Mouse (Mus musculus) hindbrain, embryonic 14.5 days (tissue): ENCODE results near the gene Zglp1. TPM values are rescaled to one million over a fixed set of nuclear protein-coding genes. Genes with fewer than 3 reads are reported as not detected.
"Not testable (repeated sequence)": the region's sequence is repeated elsewhere in the genome, so short reads cannot be mapped to it uniquely, and the experiment has no call there.

Experiments used
- ATAC-seq: fragments of 200-750 bp; cut with Nextera tagmentation; 2 replicates; pipeline ENCODE4 v1.8.0; 2017; ENCODE audit warnings: moderate number of reproducible peaks, mild to moderate bottlenecking, moderate TSS enrichment, moderate library complexity; ENCODE audit not compliant: low FRiP score
- DNase-seq: peaks from one replicate; pipeline ENCODE4 v3.0.0-alpha.2; 2015; ENCODE audit warnings: low spot score
- H3K27ac ChIP-seq: fragments of 300-500 bp; sonication (generic); 2 replicates; pipeline ENCODE4 v1.5.1; 2014; ENCODE audit warnings: mild to moderate bottlenecking, moderate library complexity
- H3K27me3 ChIP-seq: fragments of 300-500 bp; sonication (generic); 2 replicates; pipeline ENCODE4 v1.6.1; 2014; ENCODE audit warnings: mild to moderate bottlenecking, low read length, mixed read lengths; ENCODE audit not compliant: control insufficient read depth, insufficient read depth
- H3K36me3 ChIP-seq: fragments of 300-500 bp; sonication (generic); replicated peaks from 2 replicates; pipeline ENCODE4 v1.6.1; 2014; ENCODE audit not compliant: control insufficient read depth, insufficient read depth
- H3K4me1 ChIP-seq: fragments of 300-500 bp; sonication (generic); replicated peaks from 2 replicates; pipeline ENCODE4 v1.6.1; 2014; ENCODE audit warnings: antibody characterized with exemption, low read length, mixed read lengths; ENCODE audit not compliant: control insufficient read depth, insufficient read depth
- H3K4me2 ChIP-seq: fragments of 300-500 bp; sonication (generic); replicated peaks from 2 replicates; pipeline ENCODE4 v1.6.1; 2014; ENCODE audit warnings: mild to moderate bottlenecking, moderate library complexity
- H3K4me3 ChIP-seq: fragments of 300-500 bp; sonication (generic); replicated peaks from 2 replicates; pipeline ENCODE4 v1.5.1; 2014; ENCODE audit warnings: mild to moderate bottlenecking, low read length
- H3K9ac ChIP-seq: fragments of 300-500 bp; sonication (generic); 2 replicates; pipeline ENCODE4 v1.6.1; 2014
- H3K9me3 ChIP-seq: fragments of 300-500 bp; sonication (generic); 2 replicates; pipeline ENCODE4 v1.6.1; 2016; ENCODE audit warnings: low read length; ENCODE audit not compliant: control insufficient read depth
- WGBS: fragments of 180-500 bp; shearing (Covaris S2); extraction: QIAGEN DNeasy Blood & Tissue Kit; methylation state at CpG from one replicate; pipeline ENCODE4 v1.1.7; 2014; 5-methylcytosine and 5-hydroxymethylcytosine counted together
- polyA plus RNA-seq: library from polyadenylated mRNA; unstranded; fragments of >200 nt; fragmentation: Nextera tagmentation; extraction: Ambion mirVana; gene quantifications from 2 replicates; pipeline ENCODE4 v1.2.1, GENCODE M21; 2014

The Zglp1 gene
- polyA plus RNA-seq, 1 experiment from 2014 or later, result 2.0 TPM

- 90% methylated on average over 3 of the region's 3 CpGs for WGBS
Observed at GRCm38 (mm10) chr9:21075625-21076024, 8.7 kb upstream of the Zglp1 start.

GRCm38 (mm10) chr9:21074173-21074572, 7.3 kb upstream of the Zglp1 start:
- Histone ChIP-seq H3K4me1 (peaks cover 12% of the 10 kb centered on the region), H3K27me3 (no peaks in the 10 kb centered on the region), H3K4me3 (no peak overlapping the region), H3K9ac (no peak overlapping the region), H3K9me3 (no peaks in the 10 kb centered on the region), H3K27ac (no peak overlapping the region), H3K36me3 (peaks cover 57% of the 10 kb centered on the region), H3K4me2 (peak overlapping the region; percentile 76; the same call in 1 of the 2 replicates)
- 94% methylated on average over 1 of the region's 1 CpGs for WGBS
- ATAC-seq (no peak), DNase-seq (no peak)

More at GRCm38 (mm10) chr9:21075625-21076024, 8.7 kb upstream of the Zglp1 start:
- H3K36me3 ChIP-seq, result peaks cover 66% of the 10 kb centered on the region
- no peak for DNase-seq
- ATAC-seq, result no peak
- no peak overlapping the region for H3K9ac ChIP-seq
- no peak overlapping the region for H3K27ac ChIP-seq
- H3K27me3 ChIP-seq, result no peaks in the 10 kb centered on the region
- H3K9me3 ChIP-seq, result no peaks in the 10 kb centered on the region
- no peak overlapping the region for H3K4me3 ChIP-seq
- H3K4me2 ChIP-seq, result no peak overlapping the region
- peaks cover 12% of the 10 kb centered on the region for H3K4me1 ChIP-seq

- peak within 1 kb of the TSS; percentile 70; the same call in 1 of the 2 replicates for H3K27ac ChIP-seq
- peaks cover 53% of the 10 kb centered on the region for H3K36me3 ChIP-seq
- no peaks in the 10 kb centered on the region for H3K9me3 ChIP-seq
- DNase-seq (peak; percentile 88), ATAC-seq (peak; percentile 95)
- H3K4me1 ChIP-seq, result peaks cover 12% of the 10 kb centered on the region
- H3K4me2 ChIP-seq, result peak within 1 kb of the TSS; percentile 76
- H3K4me3 ChIP-seq, result peak within 1 kb of the TSS; percentile 73
- H3K9ac ChIP-seq, result peak within 1 kb of the TSS; percentile 78
- no peaks in the 10 kb centered on the region for H3K27me3 ChIP-seq
- 3% methylated on average over 58 of the region's 58 CpGs for WGBS
Observed at GRCm38 (mm10) chr9:21073044-21073840, 6.3 kb upstream of the Zglp1 start, which contains the start of the genes Gm49373 and Fdx1l. Gene Gm49373 (minus strand): TSS chr9:21073096. Gene Fdx1l (minus strand): TSS chr9:21073614.

- Histone ChIP-seq H3K9me3 (no peaks in the 10 kb centered on the region), H3K9ac (peak overlapping the region; percentile 78), H3K27ac (no peak overlapping the region), H3K36me3 (peaks cover 53% of the 10 kb centered on the region), H3K4me3 (peak overlapping the region; percentile 73), H3K27me3 (no peaks in the 10 kb centered on the region), H3K4me2 (peak overlapping the region; percentile 76), H3K4me1 (peaks cover 12% of the 10 kb centered on the region)
- DNase-seq (no peak), ATAC-seq (0 out of 2 replicates have a peak, but pooled peaks have one; percentile 2)
- 22% methylated on average over 4 of the region's 4 CpGs for WGBS
Observed at GRCm38 (mm10) chr9:21072641-21073040, 5.7 kb upstream of the Zglp1 start.

GRCm38 (mm10) chr9:21062928-21063327, 4.0 kb downstream of the Zglp1 start:
- WGBS, result 85% methylated on average over 2 of the region's 2 CpGs

GRCm38 (mm10) chr9:21051578-21051977, 15.3 kb downstream of the Zglp1 start:
- Histone ChIP-seq H3K36me3 (no peaks in the 10 kb centered on the region), H3K27me3 (no peaks in the 10 kb centered on the region), H3K9me3 (no peaks in the 10 kb centered on the region), H3K27ac (no peak overlapping the region), H3K4me2 (no peak overlapping the region), H3K4me1 (no peaks in the 10 kb centered on the region), H3K9ac (no peak overlapping the region), H3K4me3 (no peak overlapping the region)
- ATAC-seq, result no peak
- no peak for DNase-seq
- 71% methylated on average over 10 of the region's 10 CpGs for WGBS

More at GRCm38 (mm10) chr9:21062928-21063327, 4.0 kb downstream of the Zglp1 start:
- H3K4me1 ChIP-seq, result no peaks in the 10 kb centered on the region
- H3K4me3 ChIP-seq, result no peak overlapping the region
- no peak overlapping the region for H3K27ac ChIP-seq
- H3K27me3 ChIP-seq, result no peaks in the 10 kb centered on the region
- ATAC-seq (no peak), DNase-seq (no peak)
- H3K36me3 ChIP-seq, result peaks cover 40% of the 10 kb centered on the region
- no peaks in the 10 kb centered on the region for H3K9me3 ChIP-seq
- no peak overlapping the region for H3K4me2 ChIP-seq
- no peak overlapping the region for H3K9ac ChIP-seq

- WGBS, result 81% methylated on average over 3 of the region's 3 CpGs
- no peaks in the 10 kb centered on the region for H3K4me1 ChIP-seq
- H3K4me2 ChIP-seq, result no peak overlapping the region
- no peaks in the 10 kb centered on the region for H3K9me3 ChIP-seq
- DNase-seq, result no peak
- peaks cover 4% of the 10 kb centered on the region for H3K27me3 ChIP-seq
- no peak overlapping the region for H3K4me3 ChIP-seq
- H3K27ac ChIP-seq, result no peak overlapping the region
- H3K36me3 ChIP-seq, result no peaks in the 10 kb centered on the region
- ATAC-seq, result no peak
- H3K9ac ChIP-seq, result no peak overlapping the region
Observed at GRCm38 (mm10) chr9:21045235-21045634, 21.7 kb downstream of the Zglp1 start.

GRCm38 (mm10) chr9:21044785-21045184, 22.1 kb downstream of the Zglp1 start:
- H3K4me2 ChIP-seq, H3K9ac ChIP-seq, ATAC-seq, H3K36me3 ChIP-seq, H3K27ac ChIP-seq, H3K27me3 ChIP-seq, DNase-seq, H3K9me3 ChIP-seq, H3K4me1 ChIP-seq, H3K4me3 ChIP-seq: not testable (repeated sequence)
- WGBS, result 79% methylated on average over 1 of the region's 1 CpGs

- no peak overlapping the region for H3K4me2 ChIP-seq
- WGBS, result 87% methylated on average over 4 of the region's 4 CpGs
- ATAC-seq (no peak), DNase-seq (no peak)
- H3K4me1 ChIP-seq, result no peaks in the 10 kb centered on the region
- H3K4me3 ChIP-seq, result no peak overlapping the region
- H3K27me3 ChIP-seq, result peaks cover 21% of the 10 kb centered on the region
- H3K9me3 ChIP-seq, result no peaks in the 10 kb centered on the region
- H3K36me3 ChIP-seq, result no peaks in the 10 kb centered on the region
- H3K27ac ChIP-seq, result no peak overlapping the region
- no peak overlapping the region for H3K9ac ChIP-seq
Observed at GRCm38 (mm10) chr9:21043563-21043962, 23.3 kb downstream of the Zglp1 start.
